Mouse (Mus musculus): ENCODE data around the gene Tmem123. TPM values are rescaled to one million over a fixed set of nuclear protein-coding genes. Genes with fewer than 3 reads are reported as not detected.

Gene Tmem123
- total and polyA plus RNA-seq, 3 experiments = 43.5 to 88.8 TPM; not detected in 1

DNA sequence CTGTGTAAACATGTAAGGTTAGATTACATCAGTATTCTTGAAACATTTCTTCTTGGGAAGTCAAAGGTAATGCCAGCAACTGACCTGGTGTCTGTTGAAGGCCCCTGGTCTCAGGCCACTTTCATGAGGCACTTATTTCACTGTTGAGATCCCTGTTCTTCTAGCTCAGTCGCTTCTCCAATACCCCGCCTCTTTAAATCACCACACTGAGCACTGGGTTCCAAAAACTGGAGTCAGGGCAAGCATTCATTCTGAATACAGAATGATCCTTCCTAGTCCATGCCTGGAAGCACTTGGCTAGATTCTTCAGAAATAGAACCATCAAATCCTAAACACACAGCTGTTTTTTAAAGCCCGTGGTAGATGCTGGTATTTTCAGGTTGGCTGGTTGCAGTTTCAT lies 1.1 kb upstream of the Tmem123 start:
- DNase-seq (ENCODE audit: low read depth, low spot score) = no peak
- peaks cover 0 to 2% of the 10 kb centered on the region in 2 experiments; a peak in 2 of 4 replicates for H3K27me3 ChIP-seq (ENCODE audit: control insufficient read depth in 1 of 2, insufficient read depth in 2 of 2, low read length in 2 of 2)
- no peaks in the 10 kb centered on the region for H3K9me3 ChIP-seq (replicated peaks; ENCODE audit: insufficient read depth, low read length)
- peaks cover 21% of the 10 kb centered on the region for H3K79me2 ChIP-seq (ENCODE audit: control insufficient read depth, insufficient read depth, low read length, poor library complexity)
- no peak overlapping the region for H3K27ac ChIP-seq (ENCODE audit: control insufficient read depth, low read depth, low read length)
- H3K36me3 ChIP-seq (ENCODE audit: control insufficient read depth in 1 of 2, insufficient read depth in 2 of 2, low read length in 2 of 2) = peaks cover 0 to 31% of the 10 kb centered on the region in 2 experiments; a peak in 3 of 4 replicates
- no peak overlapping the region for H3K9ac ChIP-seq (ENCODE audit: control insufficient read depth, low read depth, low read length, poor library complexity, severe bottlenecking)
- TF ChIP-seq ZC3H11A (IDR thresholded peaks at IDR 0.05; ENCODE audit: low read depth, low read length) = no peak
- TF ChIP-seq USF2 (IDR thresholded peaks at IDR 0.05; ENCODE audit: borderline replicate concordance in 1 of 2, insufficient read depth in 1 of 2, low read depth in 1 of 2, low read length in 2 of 2) = no peak
- TF ChIP-seq MAFK (IDR thresholded peaks at IDR 0.05; ENCODE audit: borderline replicate concordance, low read depth, low read length) = no peak
- no peak for TF ChIP-seq BHLHE40 (IDR thresholded peaks at IDR 0.05; ENCODE audit: borderline replicate concordance, low read depth, low read length)
- no peak for TF ChIP-seq GATA1 (IDR thresholded peaks at IDR 0.05; ENCODE audit: low read depth, low read length)
- TF ChIP-seq MAZ (IDR thresholded peaks at IDR 0.05; ENCODE audit: low read depth, low read length) = no peak
- TF ChIP-seq CHD1 (IDR thresholded peaks at IDR 0.05; ENCODE audit: low read depth, low read length) = no peak
- TF ChIP-seq CTCF (IDR thresholded peaks at IDR 0.05 in 2 of 3, conservative IDR thresholded peaks at IDR 0.05 in 1 of 3; ENCODE audit: control insufficient read depth in 1 of 3, insufficient read depth in 1 of 3, low read depth in 2 of 3, low read length in 3 of 3, poor library complexity in 1 of 3, severe bottlenecking in 1 of 3) = no peak
- no peak for TF ChIP-seq MYB (IDR thresholded peaks at IDR 0.05; ENCODE audit: low read depth, low read length)
- peak overlapping the region in 1 of 2 experiments; percentile 70; a peak in 1 of 4 replicates for H3K4me3 ChIP-seq (ENCODE audit: control insufficient read depth in 1 of 2, insufficient read depth in 1 of 2, low read depth in 2 of 2, low read length in 2 of 2)
- peaks cover 13 to 20% of the 10 kb centered on the region in 2 experiments for H3K4me1 ChIP-seq (ENCODE audit: control insufficient read depth in 1 of 2, insufficient read depth in 2 of 2, low read length in 2 of 2)

GRCm38 (mm10) chr9:7764463-7764871 lies 626 bp downstream of the Tmem123 start:
- DNase-seq (ENCODE audit: low read depth, low spot score) = peak; percentile 90
- Histone ChIP-seq H3K27ac (ENCODE audit: control insufficient read depth, low read depth, low read length) (peak overlapping the region; percentile 60), H3K4me1 (ENCODE audit: control insufficient read depth in 1 of 2, insufficient read depth in 2 of 2, low read length in 2 of 2) (peaks cover 13 to 20% of the 10 kb centered on the region in 2 experiments)

More at GRCm38 (mm10) chr9:7764463-7764871, 626 bp downstream of the Tmem123 start:
- H3K27me3 ChIP-seq (ENCODE audit: control insufficient read depth in 1 of 2, insufficient read depth in 2 of 2, low read length in 2 of 2) = no peaks in the 10 kb centered on the region
- H3K4me3 ChIP-seq (ENCODE audit: control insufficient read depth in 1 of 2, insufficient read depth in 1 of 2, low read depth in 2 of 2, low read length in 2 of 2) = peak overlapping the region; percentile 78 to 91
- peaks cover 21% of the 10 kb centered on the region for H3K79me2 ChIP-seq (ENCODE audit: control insufficient read depth, insufficient read depth, low read length, poor library complexity)
- H3K36me3 ChIP-seq (ENCODE audit: control insufficient read depth in 1 of 2, insufficient read depth in 2 of 2, low read length in 2 of 2) = peaks cover 8 to 31% of the 10 kb centered on the region in 2 experiments
- no peaks in the 10 kb centered on the region for H3K9me3 ChIP-seq (replicated peaks; ENCODE audit: insufficient read depth, low read length)
- H3K9ac ChIP-seq (ENCODE audit: control insufficient read depth, low read depth, low read length, poor library complexity, severe bottlenecking) = peak overlapping the region; percentile 91
- TF ChIP-seq ZMIZ1 (IDR thresholded peaks at IDR 0.05; ENCODE audit: low read depth, low read length) (0 out of 2 replicates have a peak, but pooled peaks have one; percentile 16), CHD1 (IDR thresholded peaks at IDR 0.05; ENCODE audit: low read depth, low read length) (peak; percentile 41; the same call in 1 of the 2 replicates), MYC (IDR thresholded peaks at IDR 0.05; ENCODE audit: low read depth, low read length) (no peak), TCF12 (IDR thresholded peaks at IDR 0.05; ENCODE audit: low read depth, low read length) (no peak), NRF1 (IDR thresholded peaks at IDR 0.05; ENCODE audit: insufficient read depth, low read depth, low read length, poor library complexity, severe bottlenecking) (peak; percentile 59; the same call in 1 of the 2 replicates), MAX (IDR thresholded peaks at IDR 0.05; ENCODE audit: low read length) (peak; percentile 48; the same call in 1 of the 2 replicates), SIN3A (IDR thresholded peaks at IDR 0.05; ENCODE audit: low read length) (peak; percentile 59; the same call in 1 of the 2 replicates), UBTF (IDR thresholded peaks at IDR 0.05; ENCODE audit: borderline replicate concordance, insufficient read depth, low read depth, low read length) (0 out of 2 replicates have a peak, but pooled peaks have one; percentile 46), ETS1 (IDR thresholded peaks at IDR 0.05; ENCODE audit: low read depth, low read length) (0 out of 2 replicates have a peak, but pooled peaks have one; percentile 22), TBP (IDR thresholded peaks at IDR 0.05; ENCODE audit: low read depth, low read length) (peak; percentile 82), BHLHE40 (IDR thresholded peaks at IDR 0.05; ENCODE audit: borderline replicate concordance, low read depth, low read length) (no peak)
